Mouse (Mus musculus): ENCODE measurements around the gene Nudt4. TPM values are rescaled to one million over a fixed set of nuclear protein-coding genes. Genes with fewer than 3 reads are reported as not detected.

The Nudt4 gene
- polyA plus RNA-seq, 1 experiment from 2014 or later, result 232 TPM

- Histone ChIP-seq H3K27me3 (ENCODE audit: insufficient read depth, low read length) (no peaks in the 10 kb centered on the region), H3K4me1 (replicated peaks; ENCODE audit: insufficient read depth, low read length) (no peaks in the 10 kb centered on the region), H3K9ac (ENCODE audit: low read depth, low read length) (no peak overlapping the region), H3K36me3 (ENCODE audit: insufficient read depth, low read length) (no peaks in the 10 kb centered on the region), H3K9me3 (replicated peaks; ENCODE audit: low read length) (no peaks in the 10 kb centered on the region), H3K4me2 (ENCODE audit: low read length) (no peak overlapping the region), H3K4me3 (replicated peaks; ENCODE audit: low read depth, low read length) (no peak overlapping the region), H3K27ac (no peak overlapping the region)
- no peak for TF ChIP-seq CTCF (IDR thresholded peaks at IDR 0.05; ENCODE audit: low read depth)
- WGBS, result 81% methylated on average over 7 of the region's 7 CpGs
- DNase-seq (ENCODE audit: low spot score), result no peak
- ATAC-seq (replicated peaks; ENCODE audit: low FRiP score, low read depth), result no peak
Observed at GRCm38 (mm10) chr10:95599740-95600139, 35.8 kb upstream of the Nudt4 start.

GRCm38 (mm10) chr10:95598056-95598587 is 34.2 kb upstream of the Nudt4 start:
- DNase-seq (ENCODE audit: low spot score) (no peak), ATAC-seq (replicated peaks; ENCODE audit: low FRiP score, low read depth) (no peak)
- Histone ChIP-seq H3K4me1 (replicated peaks; ENCODE audit: insufficient read depth, low read length) (no peaks in the 10 kb centered on the region), H3K4me2 (ENCODE audit: low read length) (no peak overlapping the region), H3K4me3 (replicated peaks; ENCODE audit: low read depth, low read length) (no peak overlapping the region), H3K36me3 (ENCODE audit: insufficient read depth, low read length) (no peaks in the 10 kb centered on the region), H3K27me3 (ENCODE audit: insufficient read depth, low read length) (no peaks in the 10 kb centered on the region), H3K9me3 (replicated peaks; ENCODE audit: low read length) (no peaks in the 10 kb centered on the region), H3K9ac (ENCODE audit: low read depth, low read length) (no peak overlapping the region), H3K27ac (no peak overlapping the region)
- 89% methylated on average over 15 of the region's 15 CpGs for WGBS
- TF ChIP-seq CTCF (IDR thresholded peaks at IDR 0.05; ENCODE audit: low read depth), result no peak

GRCm38 (mm10) chr10:95595852-95596639 is 32.1 kb upstream of the Nudt4 start:
- no peak overlapping the region for H3K9ac ChIP-seq (ENCODE audit: low read depth, low read length)
- H3K27ac ChIP-seq, result no peak overlapping the region
- no peaks in the 10 kb centered on the region for H3K9me3 ChIP-seq (replicated peaks; ENCODE audit: low read length)
- TF ChIP-seq CTCF (IDR thresholded peaks at IDR 0.05; ENCODE audit: low read depth), result no peak
- no peaks in the 10 kb centered on the region for H3K27me3 ChIP-seq (ENCODE audit: insufficient read depth, low read length)
- no peaks in the 10 kb centered on the region for H3K4me1 ChIP-seq (replicated peaks; ENCODE audit: insufficient read depth, low read length)
- no peak overlapping the region for H3K4me2 ChIP-seq (ENCODE audit: low read length)
- WGBS, result 53% methylated on average over 8 of the region's 8 CpGs
- H3K36me3 ChIP-seq (ENCODE audit: insufficient read depth, low read length), result no peaks in the 10 kb centered on the region
- H3K4me3 ChIP-seq (replicated peaks; ENCODE audit: low read depth, low read length), result no peak overlapping the region
- no peak for ATAC-seq (replicated peaks; ENCODE audit: low FRiP score, low read depth)
- DNase-seq (ENCODE audit: low spot score), result no peak

- Histone ChIP-seq H3K9me3 (replicated peaks; ENCODE audit: low read length) (no peaks in the 10 kb centered on the region), H3K36me3 (ENCODE audit: insufficient read depth, low read length) (no peaks in the 10 kb centered on the region), H3K4me2 (ENCODE audit: low read length) (no peak overlapping the region), H3K9ac (ENCODE audit: low read depth, low read length) (no peak overlapping the region), H3K4me3 (replicated peaks; ENCODE audit: low read depth, low read length) (no peak overlapping the region), H3K27me3 (ENCODE audit: insufficient read depth, low read length) (no peaks in the 10 kb centered on the region), H3K4me1 (replicated peaks; ENCODE audit: insufficient read depth, low read length) (no peaks in the 10 kb centered on the region), H3K27ac (no peak overlapping the region)
- no peak for TF ChIP-seq CTCF (IDR thresholded peaks at IDR 0.05; ENCODE audit: low read depth)
- 57% methylated on average over 11 of the region's 11 CpGs for WGBS
- DNase-seq (ENCODE audit: low spot score), result no peak
- ATAC-seq (replicated peaks; ENCODE audit: low FRiP score, low read depth), result no peak
Observed at GRCm38 (mm10) chr10:95594414-95594813, 30.5 kb upstream of the Nudt4 start.

GRCm38 (mm10) chr10:95591257-95591656 is 27.3 kb upstream of the Nudt4 start:
- ATAC-seq (replicated peaks; ENCODE audit: low FRiP score, low read depth) (no peak), DNase-seq (ENCODE audit: low spot score) (no peak)
- H3K9ac ChIP-seq (ENCODE audit: low read depth, low read length), result no peak overlapping the region
- 80% methylated on average over 4 of the region's 4 CpGs for WGBS
- no peaks in the 10 kb centered on the region for H3K4me1 ChIP-seq (replicated peaks; ENCODE audit: insufficient read depth, low read length)
- no peak overlapping the region for H3K4me3 ChIP-seq (replicated peaks; ENCODE audit: low read depth, low read length)
- no peak overlapping the region for H3K27ac ChIP-seq
- H3K9me3 ChIP-seq (replicated peaks; ENCODE audit: low read length), result no peaks in the 10 kb centered on the region
- TF ChIP-seq CTCF (IDR thresholded peaks at IDR 0.05; ENCODE audit: low read depth), result no peak
- no peaks in the 10 kb centered on the region for H3K36me3 ChIP-seq (ENCODE audit: insufficient read depth, low read length)
- H3K4me2 ChIP-seq (ENCODE audit: low read length), result no peak overlapping the region
- H3K27me3 ChIP-seq (ENCODE audit: insufficient read depth, low read length), result no peaks in the 10 kb centered on the region

GRCm38 (mm10) chr10:95590196-95590595 is 26.2 kb upstream of the Nudt4 start:
- Histone ChIP-seq H3K36me3 (ENCODE audit: insufficient read depth, low read length) (no peaks in the 10 kb centered on the region), H3K4me1 (replicated peaks; ENCODE audit: insufficient read depth, low read length) (no peaks in the 10 kb centered on the region), H3K9ac (ENCODE audit: low read depth, low read length) (no peak overlapping the region), H3K27ac (no peak overlapping the region), H3K4me3 (replicated peaks; ENCODE audit: low read depth, low read length) (no peak overlapping the region), H3K9me3 (replicated peaks; ENCODE audit: low read length) (no peaks in the 10 kb centered on the region), H3K27me3 (ENCODE audit: insufficient read depth, low read length) (no peaks in the 10 kb centered on the region), H3K4me2 (ENCODE audit: low read length) (no peak overlapping the region)
- WGBS, result 55% methylated on average over 6 of the region's 6 CpGs
- ATAC-seq (replicated peaks; ENCODE audit: low FRiP score, low read depth), result no peak
- DNase-seq (ENCODE audit: low spot score), result no peak
- no peak for TF ChIP-seq CTCF (IDR thresholded peaks at IDR 0.05; ENCODE audit: low read depth)
